Mouse (Mus musculus): ENCODE results near the gene Cdh23.

The Cdh23 gene

GRCm38 (mm10) chr10:60400507-60401295 lies 295.6 kb downstream of the Cdh23 start:
- DNase-seq (ENCODE audit: low spot score in 2 of 2): no peak

- DNase-seq (ENCODE audit: low spot score in 2 of 2): no peak
These were observed 296.8 kb downstream of the Cdh23 start, which contains the start of gene Gm17455 for GRCm38 (mm10) chr10:60399449-60399848. Gm17455 (plus strand) TSS chr10:60399726.

GRCm38 (mm10) chr10:60398051-60398814 lies 298.1 kb downstream of the Cdh23 start:
- no peak for DNase-seq (ENCODE audit: low spot score in 2 of 2)

- DNase-seq (ENCODE audit: low spot score in 2 of 2): no peak
These were observed 300.7 kb downstream of the Cdh23 start for GRCm38 (mm10) chr10:60395605-60396004.

GRCm38 (mm10) chr10:60394936-60395335 lies 301.4 kb downstream of the Cdh23 start:
- peak; percentile 47 to 57 for DNase-seq (ENCODE audit: low spot score in 2 of 2)

- no peak for DNase-seq (ENCODE audit: low spot score in 2 of 2)
These were observed 304.6 kb downstream of the Cdh23 start for GRCm38 (mm10) chr10:60391661-60392060.

- no peak for DNase-seq (ENCODE audit: low spot score in 2 of 2)
These were observed 305.3 kb downstream of the Cdh23 start for GRCm38 (mm10) chr10:60390904-60391420.

GRCm38 (mm10) chr10:60390177-60390903 lies 305.9 kb downstream of the Cdh23 start:
- DNase-seq (ENCODE audit: low spot score in 2 of 2): no peak

GRCm38 (mm10) chr10:60389447-60389865 lies 306.8 kb downstream of the Cdh23 start:
- no peak for DNase-seq (ENCODE audit: low spot score in 2 of 2)

GRCm38 (mm10) chr10:60388332-60388731 lies 308.0 kb downstream of the Cdh23 start:
- no peak for DNase-seq (ENCODE audit: low spot score in 2 of 2)

GRCm38 (mm10) chr10:60381142-60381925 lies 315.0 kb downstream of the Cdh23 start:
- DNase-seq (ENCODE audit: low spot score in 2 of 2): no peak

- no peak for DNase-seq (ENCODE audit: low spot score in 2 of 2)
These were observed 316.1 kb downstream of the Cdh23 start for GRCm38 (mm10) chr10:60380229-60380628.

GRCm38 (mm10) chr10:60379419-60379957 lies 316.8 kb downstream of the Cdh23 start:
- DNase-seq (ENCODE audit: low spot score in 2 of 2): no peak

- DNase-seq (ENCODE audit: low spot score in 2 of 2): no peak
These were observed 319.6 kb downstream of the Cdh23 start for GRCm38 (mm10) chr10:60376704-60377103.

GRCm38 (mm10) chr10:60373937-60374578 lies 322.2 kb downstream of the Cdh23 start:
- DNase-seq (ENCODE audit: low spot score in 2 of 2): peak in 1 of 2 experiments; percentile 25

GRCm38 (mm10) chr10:60373543-60373936 lies 322.8 kb downstream of the Cdh23 start:
- no peak for DNase-seq (ENCODE audit: low spot score in 2 of 2)

- no peak for DNase-seq (ENCODE audit: low spot score in 2 of 2)
These were observed 324.5 kb downstream of the Cdh23 start for GRCm38 (mm10) chr10:60371596-60372386.

- no peak for DNase-seq (ENCODE audit: low spot score in 2 of 2)
These were observed 325.7 kb downstream of the Cdh23 start for GRCm38 (mm10) chr10:60370601-60371061.

GRCm38 (mm10) chr10:60370098-60370497 lies 326.2 kb downstream of the Cdh23 start:
- DNase-seq (ENCODE audit: low spot score in 2 of 2): no peak

All from right cerebral cortex, adult 2 months (tissue).